Mouse (Mus musculus) brown adipose tissue, adult 24 weeks (tissue): ENCODE results near the gene Olfr1325. TPM values are rescaled to one million over a fixed set of nuclear protein-coding genes. Genes with fewer than 3 reads are reported as not detected.
"Not testable (repeated sequence)": the region's sequence is repeated elsewhere in the genome, so short reads cannot be mapped to it uniquely, and the experiment has no call there.

Experiments used
- H3K27ac ChIP-seq: fragments of 200-500 bp; replicated peaks from 2 replicates; pipeline ENCODE4 v1.5.1; 2012; ENCODE audit warnings: low read depth, mild to moderate bottlenecking, low read length
- H3K4me1 ChIP-seq: fragments of 200-500 bp; 2 replicates; pipeline ENCODE4 v1.6.1; 2012; ENCODE audit warnings: low read length, mixed read lengths; ENCODE audit not compliant: control insufficient read depth, insufficient read depth, insufficient read length
- H3K4me3 ChIP-seq: fragments of 200-500 bp; 2 replicates; pipeline ENCODE4 v1.5.1; 2012; ENCODE audit warnings: low read depth, mild to moderate bottlenecking, low read length, moderate library complexity; ENCODE audit not compliant: insufficient read depth
- polyA plus RNA-seq: library from polyadenylated mRNA; stranded (reverse); fragments of >200 nt; gene quantifications from 2 replicates; pipeline ENCODE4 v1.2.4, GENCODE M21; 2012; ENCODE audit not compliant: missing spikeins, insufficient read depth, insufficient read length

Olfr1325 gene
- not detected in 2 replicates for polyA plus RNA-seq

- Histone ChIP-seq H3K27ac (no peak within 1 kb of the TSS), H3K4me3 (no peak within 1 kb of the TSS), H3K4me1 (no peaks in the 10 kb centered on the region)
These were observed at the start of gene Olfr1325 for GRCm38 (mm10) chrX:74592379-74592778. Olfr1325 (plus strand) TSS chrX:74592679.

DNA sequence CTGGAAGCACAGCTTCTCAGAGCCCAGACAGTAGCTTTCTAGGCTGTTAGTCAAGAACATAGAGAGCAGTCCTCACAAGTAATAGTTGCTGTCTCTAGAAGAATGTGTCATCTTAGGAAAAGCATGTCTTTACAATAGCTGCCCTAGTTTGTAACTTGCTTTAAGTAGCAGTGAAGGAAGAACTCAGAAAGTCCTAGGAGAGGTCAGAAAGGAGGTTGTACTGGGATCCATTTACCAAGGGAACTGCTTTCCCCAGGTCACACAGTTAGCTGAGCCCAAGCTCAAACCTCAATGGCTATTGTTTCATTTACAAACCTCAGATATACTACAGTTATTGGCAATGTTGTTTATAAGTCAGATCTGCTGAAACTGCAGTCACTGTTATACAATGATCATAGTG, 17.7 kb upstream of the Olfr1325 start, which contains the start of gene Olfr1326-ps1:
Gene Olfr1326-ps1 (minus strand): TSS at position 101 of the 400 bp plus-strand sequence.
- Histone ChIP-seq H3K4me3 (no peak within 1 kb of the TSS), H3K27ac (no peak within 1 kb of the TSS), H3K4me1 (no peaks in the 10 kb centered on the region)

DNA sequence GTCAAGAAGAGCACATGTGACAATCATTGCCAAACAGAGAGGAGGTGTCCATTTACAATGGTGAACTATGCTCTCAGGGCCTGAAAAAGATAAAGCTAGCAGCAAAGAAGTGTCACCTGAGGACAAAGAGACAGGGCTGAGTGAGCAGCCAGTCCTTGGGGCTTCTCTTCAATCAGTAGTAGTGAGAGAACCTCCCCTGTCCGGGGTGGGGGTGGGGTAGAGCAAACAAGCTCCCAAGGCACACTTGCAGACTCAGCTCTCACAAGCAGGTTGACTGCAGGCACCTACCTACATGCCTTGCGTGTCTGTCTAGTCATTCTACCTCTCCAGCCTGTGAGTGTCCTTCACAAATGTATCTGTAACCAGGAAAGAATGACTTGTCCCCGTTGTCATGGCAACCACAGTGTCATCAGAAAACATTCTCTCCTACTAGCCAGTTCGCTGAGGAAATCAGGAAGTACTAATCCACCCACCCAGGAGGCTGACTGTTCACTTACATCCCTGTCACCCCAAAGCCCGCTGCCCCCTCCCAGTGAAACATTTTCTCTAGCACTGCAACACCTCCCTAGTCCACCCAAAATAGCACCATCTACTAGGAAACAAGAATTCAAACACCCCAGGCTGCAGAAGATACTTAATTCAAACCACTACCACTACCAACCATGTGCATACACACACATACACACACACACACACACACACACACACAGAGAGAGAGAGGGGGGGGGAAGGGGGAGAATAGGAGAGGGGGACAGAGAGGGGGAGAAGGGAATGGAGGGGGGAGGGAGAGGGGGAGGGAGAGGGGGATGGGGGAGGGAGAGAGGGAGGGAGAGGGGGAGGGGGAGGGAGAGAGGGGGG, 53.2 kb downstream of the Olfr1325 start, which contains the start of gene Gm5640:
Gene Gm5640 (minus strand): TSS at position 170 of the 858 bp plus-strand sequence.
- H3K4me3 ChIP-seq, H3K4me1 ChIP-seq, H3K27ac ChIP-seq: not testable (repeated sequence)

DNA sequence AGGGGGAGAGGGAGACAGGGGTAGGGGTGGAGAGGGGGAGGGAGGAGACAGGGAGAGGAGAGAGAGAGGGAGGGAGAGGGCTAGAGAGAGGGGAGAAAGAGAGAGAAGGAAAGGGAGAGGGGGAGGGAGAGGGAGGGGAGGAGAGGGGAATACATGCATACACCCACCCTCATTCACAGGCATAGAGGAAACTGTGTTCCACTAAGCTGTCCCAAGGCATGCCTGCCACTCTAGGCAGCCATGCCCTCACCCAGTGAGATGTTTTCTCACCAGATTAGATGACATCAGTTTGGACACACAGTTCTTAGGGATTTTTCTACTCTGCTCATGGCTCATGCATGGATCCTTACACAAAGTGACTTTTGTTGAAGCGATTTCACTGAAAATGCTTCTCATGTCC, 53.9 kb downstream of the Olfr1325 start:
- not testable (repeated sequence) for H3K4me3 ChIP-seq, H3K4me1 ChIP-seq, H3K27ac ChIP-seq

Other genes starting within 250 kb of the Olfr1325 start
- gene Lage3, start 239.1 kb upstream of the Olfr1325 start, polyA plus RNA-seq, result 85.5 and 92.6 TPM in 2 replicates
- gene Ubl4a, start 219.5 kb upstream of the Olfr1325 start, polyA plus RNA-seq, result 48.6 and 54.3 TPM in 2 replicates
- 6.3 and 7.3 TPM in 2 replicates for gene Slc10a3, start 219.3 kb upstream of the Olfr1325 start, polyA plus RNA-seq
- gene Fam3a, start 199.4 kb upstream of the Olfr1325 start, polyA plus RNA-seq, result 17.3 and 20.5 TPM in 2 replicates
- 17.2 and 19.9 TPM in 2 replicates for gene Ikbkg, start 199.4 kb upstream of the Olfr1325 start, polyA plus RNA-seq
- 221 and 233 TPM in 2 replicates for gene G6pdx, start 163.5 kb upstream of the Olfr1325 start, polyA plus RNA-seq
- not detected in 2 replicates for gene Gm6880, start 111.3 kb upstream of the Olfr1325 start, polyA plus RNA-seq
- not detected in 2 replicates for gene Olfr1326-ps1, start 17.8 kb upstream of the Olfr1325 start, polyA plus RNA-seq
- not detected in 2 replicates for gene Gm5640, start 53.0 kb downstream of the Olfr1325 start, polyA plus RNA-seq
- not detected in 2 replicates for gene Gm6890, start 148.2 kb downstream of the Olfr1325 start, polyA plus RNA-seq
- gene Gm5936, start 244.5 kb downstream of the Olfr1325 start, polyA plus RNA-seq, result not detected in 2 replicates